Mouse (Mus musculus) kidney, postnatal 0 days (tissue): ENCODE measurements at regions not wholly inside any gene's neighbourhood (a gene's known extent, or its start where the extent isn't known, plus 50 kb on each side); places are given as distances from the start of the nearest gene placed in this dataset.

ENCODE experiments used
- ATAC-seq: fragments of 200-750 bp; cut with Nextera tagmentation; replicated peaks from 2 replicates; pipeline ENCODE4 v1.8.0; 2017; ENCODE audit warnings: low read depth, moderate number of reproducible peaks, moderate TSS enrichment, moderate library complexity; ENCODE audit not compliant: low FRiP score
- DNase-seq: peaks from one replicate; pipeline ENCODE4 v3.0.0-alpha.2; 2016; ENCODE audit warnings: low spot score
- H3K27ac ChIP-seq: fragments of 300-500 bp; sonication (generic); 2 replicates; pipeline ENCODE4 v1.5.1; 2014; ENCODE audit warnings: mild to moderate bottlenecking
- H3K27me3 ChIP-seq: fragments of 300-500 bp; sonication (generic); 2 replicates; pipeline ENCODE4 v1.6.1; 2014; ENCODE audit warnings: low read length, mixed read lengths; ENCODE audit not compliant: insufficient read depth
- H3K36me3 ChIP-seq: fragments of 300-500 bp; sonication (generic); 2 replicates; pipeline ENCODE4 v1.6.1; 2014; ENCODE audit warnings: low read length, mixed read lengths; ENCODE audit not compliant: insufficient read depth
- H3K4me1 ChIP-seq: fragments of 300-500 bp; sonication (generic); replicated peaks from 2 replicates; pipeline ENCODE4 v1.6.1; 2014; ENCODE audit warnings: antibody characterized with exemption, low read length, mixed read lengths; ENCODE audit not compliant: insufficient read depth
- H3K4me2 ChIP-seq: fragments of 300-500 bp; sonication (generic); 2 replicates; pipeline ENCODE4 v1.6.1; 2014; ENCODE audit warnings: mild to moderate bottlenecking, low read length, moderate library complexity, mixed read lengths
- H3K4me3 ChIP-seq: fragments of 300-500 bp; sonication (generic); replicated peaks from 2 replicates; pipeline ENCODE4 v1.5.1; 2014; ENCODE audit warnings: low read depth, low read length
- H3K9ac ChIP-seq: fragments of 300-500 bp; sonication (generic); 2 replicates; pipeline ENCODE4 v1.6.1; 2014; ENCODE audit warnings: low read depth, low read length
- H3K9me3 ChIP-seq: fragments of 300-500 bp; sonication (generic); replicated peaks from 2 replicates; pipeline ENCODE4 v1.6.1; 2016; ENCODE audit warnings: low read length, inconsistent platforms, mixed read lengths
- CTCF ChIP-seq: IDR thresholded peaks from 2 replicates; pipeline ENCODE4 v1.5.1; 2016; ENCODE audit warnings: antibody characterized with exemption, low read depth, mild to moderate bottlenecking, moderate library complexity
- WGBS: fragments of 180-500 bp; shearing (Covaris S2); extraction: QIAGEN DNeasy Blood & Tissue Kit; methylation state at CpG from one replicate; pipeline ENCODE4 v1.1.7; 2014; 5-methylcytosine and 5-hydroxymethylcytosine counted together

- Histone ChIP-seq H3K27ac (no peak overlapping the region), H3K36me3 (no peaks in the 10 kb centered on the region), H3K9ac (no peak overlapping the region), H3K27me3 (no peaks in the 10 kb centered on the region), H3K4me1 (peaks cover 10% of the 10 kb centered on the region; the same call in 1 of the 2 replicates), H3K9me3 (no peaks in the 10 kb centered on the region), H3K4me3 (no peak overlapping the region), H3K4me2 (no peak overlapping the region)
- 67% methylated on average over 4 of the region's 4 CpGs for WGBS
- ATAC-seq (no peak), DNase-seq (no peak)
- TF ChIP-seq CTCF: no peak
Measured at GRCm38 (mm10) chr13:91366540-91366939, 93.5 kb upstream of the Ssbp2 start.

GRCm38 (mm10) chr13:91367896-91368556 is 92.1 kb upstream of the Ssbp2 start:
- no peaks in the 10 kb centered on the region for H3K36me3 ChIP-seq
- H3K4me1 ChIP-seq: peaks cover 22% of the 10 kb centered on the region
- no peak overlapping the region for H3K4me2 ChIP-seq
- H3K27me3 ChIP-seq: no peaks in the 10 kb centered on the region
- DNase-seq (no peak), ATAC-seq (no peak)
- H3K9me3 ChIP-seq: no peaks in the 10 kb centered on the region
- H3K4me3 ChIP-seq: no peak overlapping the region
- 62% methylated on average over 7 of the region's 7 CpGs for WGBS
- H3K9ac ChIP-seq: no peak overlapping the region
- no peak overlapping the region for H3K27ac ChIP-seq
- peak; percentile 27; the same call in 1 of the 2 replicates for TF ChIP-seq CTCF

- no peak for TF ChIP-seq CTCF
- Histone ChIP-seq H3K4me3 (no peak overlapping the region), H3K27ac (no peak overlapping the region), H3K27me3 (no peaks in the 10 kb centered on the region), H3K9ac (no peak overlapping the region), H3K4me1 (peaks cover 22% of the 10 kb centered on the region), H3K36me3 (no peaks in the 10 kb centered on the region), H3K9me3 (no peaks in the 10 kb centered on the region), H3K4me2 (no peak overlapping the region)
- no peak for ATAC-seq
- no peak for DNase-seq
- 72% methylated on average over 7 of the region's 7 CpGs for WGBS
Measured at GRCm38 (mm10) chr13:91368664-91369063, 91.4 kb upstream of the Ssbp2 start.

- H3K4me3 ChIP-seq: peak overlapping the region; percentile 40; the same call in 1 of the 2 replicates
- H3K4me1 ChIP-seq: peaks cover 26% of the 10 kb centered on the region
- TF ChIP-seq CTCF: no peak
- DNase-seq (no peak), ATAC-seq (no peak)
- H3K9me3 ChIP-seq: no peaks in the 10 kb centered on the region
- peak overlapping the region; percentile 67; the same call in 1 of the 2 replicates for H3K9ac ChIP-seq
- H3K4me2 ChIP-seq: peak overlapping the region; percentile 84
- no peaks in the 10 kb centered on the region for H3K36me3 ChIP-seq
- 28% methylated on average over 3 of the region's 3 CpGs for WGBS
- no peaks in the 10 kb centered on the region for H3K27me3 ChIP-seq
- H3K27ac ChIP-seq: peak overlapping the region; percentile 100
Measured at GRCm38 (mm10) chr13:91370021-91370420, 90.1 kb upstream of the Ssbp2 start.

- H3K9me3 ChIP-seq: no peaks in the 10 kb centered on the region
- peak overlapping the region; percentile 84 for H3K4me2 ChIP-seq
- peak overlapping the region; percentile 40 for H3K4me3 ChIP-seq
- ATAC-seq (peak; percentile 27), DNase-seq (peak; percentile 62)
- 3% methylated on average over 11 of the region's 11 CpGs for WGBS
- H3K9ac ChIP-seq: peak overlapping the region; percentile 67
- no peaks in the 10 kb centered on the region for H3K36me3 ChIP-seq
- no peak for TF ChIP-seq CTCF
- H3K27ac ChIP-seq: peak overlapping the region; percentile 100
- H3K27me3 ChIP-seq: no peaks in the 10 kb centered on the region
- H3K4me1 ChIP-seq: peaks cover 26% of the 10 kb centered on the region
Measured at GRCm38 (mm10) chr13:91370441-91370840, 89.6 kb upstream of the Ssbp2 start.

GRCm38 (mm10) chr13:91370886-91371595 is 89.0 kb upstream of the Ssbp2 start:
- H3K9ac ChIP-seq: peak overlapping the region; percentile 67
- H3K27ac ChIP-seq: peak overlapping the region; percentile 100
- peak overlapping the region; percentile 40 for H3K4me3 ChIP-seq
- WGBS: under 1% methylated on average over 28 of the region's 28 CpGs
- H3K36me3 ChIP-seq: no peaks in the 10 kb centered on the region
- DNase-seq (peak; percentile 98), ATAC-seq (peak; percentile 96)
- no peaks in the 10 kb centered on the region for H3K27me3 ChIP-seq
- TF ChIP-seq CTCF: no peak
- no peaks in the 10 kb centered on the region for H3K9me3 ChIP-seq
- peaks cover 26% of the 10 kb centered on the region for H3K4me1 ChIP-seq
- peak overlapping the region; percentile 84 for H3K4me2 ChIP-seq
